Mouse (Mus musculus): ENCODE data around the gene Abcc2.

GRCm38 (mm10) chr19:43881615-43882014 lies 99.6 kb downstream of the Abcc2 start:
- TF ChIP-seq CTCF (IDR thresholded peaks at IDR 0.05; ENCODE audit: low read depth), result no peak; the same call in 1 of the 2 replicates
- TF ChIP-seq EP300 (IDR thresholded peaks at IDR 0.05; ENCODE audit: low read depth), result no peak

Measured in heart, postnatal 0 days (tissue).